Mouse (Mus musculus) hindbrain, embryonic 16.5 days (tissue): Measurements from ENCODE around the gene Cdyl2. TPM values are rescaled to one million over a fixed set of nuclear protein-coding genes. Genes with fewer than 3 reads are reported as not detected.

Experiments
- ATAC-seq: fragments of 200-750 bp; cut with Nextera tagmentation; 2 replicates; pipeline ENCODE4 v1.8.0; 2017; ENCODE audit warnings: moderate TSS enrichment, moderate library complexity
- H3K27ac ChIP-seq: fragments of 300-500 bp; sonication (generic); 2 replicates; pipeline ENCODE4 v1.5.1; 2014; ENCODE audit warnings: low read depth, mild to moderate bottlenecking, control low read depth, low read length, moderate library complexity
- H3K27me3 ChIP-seq: fragments of 300-500 bp; sonication (generic); replicated peaks from 2 replicates; pipeline ENCODE4 v1.6.1; 2014; ENCODE audit warnings: low read length; ENCODE audit not compliant: control insufficient read depth, insufficient read depth
- H3K36me3 ChIP-seq: fragments of 300-500 bp; sonication (generic); 2 replicates; pipeline ENCODE4 v1.6.1; 2014; ENCODE audit warnings: mild to moderate bottlenecking, low read length, moderate library complexity, mixed read lengths; ENCODE audit not compliant: control insufficient read depth, insufficient read depth
- H3K4me1 ChIP-seq: fragments of 300-500 bp; sonication (generic); 2 replicates; pipeline ENCODE4 v1.6.1; 2014; ENCODE audit warnings: low read depth, low read length; ENCODE audit not compliant: control insufficient read depth, insufficient read depth
- H3K4me2 ChIP-seq: fragments of 300-500 bp; sonication (generic); 2 replicates; pipeline ENCODE4 v1.6.1; 2014; ENCODE audit warnings: mild to moderate bottlenecking, low read length, control low read depth, moderate library complexity
- H3K4me3 ChIP-seq: fragments of 300-500 bp; sonication (generic); 2 replicates; pipeline ENCODE4 v1.5.1; 2014; ENCODE audit warnings: mild to moderate bottlenecking, low read length, control low read depth, moderate library complexity
- H3K9ac ChIP-seq: fragments of 300-500 bp; sonication (generic); 2 replicates; pipeline ENCODE4 v1.6.1; 2014; ENCODE audit warnings: low read depth, mild to moderate bottlenecking, control low read depth, low read length, moderate library complexity
- H3K9me3 ChIP-seq: fragments of 300-500 bp; sonication (generic); 2 replicates; pipeline ENCODE4 v1.6.1; 2014; ENCODE audit warnings: mild to moderate bottlenecking, low read length, moderate library complexity; ENCODE audit not compliant: control insufficient read depth
- WGBS: fragments of 180-500 bp; shearing (Covaris S2); extraction: QIAGEN DNeasy Blood & Tissue Kit; methylation state at CpG from one replicate; pipeline ENCODE4 v1.1.7; 2014; 5-methylcytosine and 5-hydroxymethylcytosine counted together
- polyA plus RNA-seq: library from polyadenylated mRNA; unstranded; fragments of >200 nt; fragmentation: Nextera tagmentation; extraction: Ambion mirVana; gene quantifications from 2 replicates; pipeline ENCODE4 v1.2.1, GENCODE M21; 2015

Cdyl2 gene
- polyA plus RNA-seq, 1 experiment from 2014 or later: 12.1 TPM

DNA sequence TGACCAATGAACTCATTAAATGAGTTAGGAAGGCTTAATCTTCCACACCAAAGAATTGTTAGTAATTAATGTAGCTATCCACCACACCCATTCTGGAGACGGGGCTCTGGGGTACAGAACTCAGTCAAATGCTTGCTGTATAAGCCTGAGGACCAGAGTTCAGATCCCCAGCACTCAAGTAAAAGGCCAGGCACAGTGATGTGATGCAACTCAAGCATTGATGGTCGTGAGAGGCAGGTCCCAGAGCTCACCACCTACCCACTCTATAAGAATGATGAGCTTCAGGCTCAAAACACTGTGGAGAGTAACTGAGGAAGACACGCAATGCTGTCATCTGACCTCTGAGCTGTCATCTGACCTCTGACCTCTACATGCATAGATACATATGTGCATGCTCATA is 76.0 kb downstream of the Cdyl2 start:
- no peak overlapping the region for H3K27ac ChIP-seq
- H3K36me3 ChIP-seq: no peaks in the 10 kb centered on the region
- no peak overlapping the region for H3K9ac ChIP-seq
- WGBS: 93% methylated on average over 3 of the region's 3 CpGs
- no peaks in the 10 kb centered on the region for H3K27me3 ChIP-seq
- ATAC-seq: no peak
- H3K4me1 ChIP-seq: 0 out of 2 replicates have a peak, but pooled peaks cover 2% of the 10 kb centered on the region
- no peak overlapping the region for H3K4me2 ChIP-seq
- no peak overlapping the region for H3K4me3 ChIP-seq
- no peaks in the 10 kb centered on the region for H3K9me3 ChIP-seq

DNA sequence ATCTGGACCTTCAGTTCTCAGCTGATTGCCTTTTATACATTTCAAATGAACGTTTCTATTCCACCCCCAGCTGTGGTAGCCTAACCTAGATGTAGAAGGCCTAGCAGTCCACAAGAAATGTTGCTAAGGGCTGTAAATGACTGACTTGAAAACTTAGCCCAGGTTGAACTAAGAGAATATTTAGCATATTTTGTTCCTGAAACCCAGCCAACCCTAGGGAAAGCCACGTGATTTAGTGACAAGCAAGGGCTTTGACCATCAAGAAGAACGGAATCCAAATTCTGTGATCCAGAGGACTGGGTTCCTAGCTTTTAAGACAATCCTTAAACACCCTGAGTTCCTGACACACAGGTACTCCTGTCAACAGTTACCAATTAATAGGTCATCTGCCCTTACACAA is 77.9 kb downstream of the Cdyl2 start:
- H3K9me3 ChIP-seq: no peaks in the 10 kb centered on the region
- no peak overlapping the region for H3K4me3 ChIP-seq
- ATAC-seq: no peak
- H3K4me2 ChIP-seq: no peak overlapping the region
- 0 out of 2 replicates have a peak, but pooled peaks cover 2% of the 10 kb centered on the region for H3K4me1 ChIP-seq
- 81% methylated on average over 3 of the region's 3 CpGs for WGBS
- H3K27ac ChIP-seq: no peak overlapping the region
- H3K27me3 ChIP-seq: no peaks in the 10 kb centered on the region
- H3K9ac ChIP-seq: no peak overlapping the region
- H3K36me3 ChIP-seq: no peaks in the 10 kb centered on the region

DNA sequence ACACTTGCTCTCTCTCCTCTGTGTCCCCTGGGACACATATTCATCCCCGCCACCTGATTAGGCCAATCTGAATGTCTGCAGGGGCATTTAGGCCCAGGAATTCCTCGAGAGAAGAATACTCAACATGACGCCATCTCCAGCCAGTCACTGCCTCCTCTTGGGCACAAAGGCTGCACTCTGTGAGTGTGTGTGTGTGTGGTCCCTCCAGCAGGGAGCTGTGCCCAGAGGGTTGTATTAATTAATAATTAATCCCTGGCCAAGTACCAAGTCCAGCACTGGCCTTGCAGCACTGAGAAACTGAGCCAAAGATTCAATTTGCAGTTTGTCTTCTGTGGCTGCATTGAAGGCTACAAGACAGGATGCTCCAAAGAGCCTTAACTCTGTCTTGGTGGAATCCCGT is 79.8 kb downstream of the Cdyl2 start:
- H3K4me1 ChIP-seq: 0 out of 2 replicates have a peak, but pooled peaks cover 2% of the 10 kb centered on the region
- H3K27ac ChIP-seq: no peak overlapping the region
- no peaks in the 10 kb centered on the region for H3K27me3 ChIP-seq
- no peak overlapping the region for H3K4me2 ChIP-seq
- H3K9me3 ChIP-seq: no peaks in the 10 kb centered on the region
- no peak overlapping the region for H3K9ac ChIP-seq
- H3K4me3 ChIP-seq: no peak overlapping the region
- H3K36me3 ChIP-seq: no peaks in the 10 kb centered on the region
- 51% methylated on average over 4 of the region's 4 CpGs for WGBS
- peak; percentile 73 for ATAC-seq

DNA sequence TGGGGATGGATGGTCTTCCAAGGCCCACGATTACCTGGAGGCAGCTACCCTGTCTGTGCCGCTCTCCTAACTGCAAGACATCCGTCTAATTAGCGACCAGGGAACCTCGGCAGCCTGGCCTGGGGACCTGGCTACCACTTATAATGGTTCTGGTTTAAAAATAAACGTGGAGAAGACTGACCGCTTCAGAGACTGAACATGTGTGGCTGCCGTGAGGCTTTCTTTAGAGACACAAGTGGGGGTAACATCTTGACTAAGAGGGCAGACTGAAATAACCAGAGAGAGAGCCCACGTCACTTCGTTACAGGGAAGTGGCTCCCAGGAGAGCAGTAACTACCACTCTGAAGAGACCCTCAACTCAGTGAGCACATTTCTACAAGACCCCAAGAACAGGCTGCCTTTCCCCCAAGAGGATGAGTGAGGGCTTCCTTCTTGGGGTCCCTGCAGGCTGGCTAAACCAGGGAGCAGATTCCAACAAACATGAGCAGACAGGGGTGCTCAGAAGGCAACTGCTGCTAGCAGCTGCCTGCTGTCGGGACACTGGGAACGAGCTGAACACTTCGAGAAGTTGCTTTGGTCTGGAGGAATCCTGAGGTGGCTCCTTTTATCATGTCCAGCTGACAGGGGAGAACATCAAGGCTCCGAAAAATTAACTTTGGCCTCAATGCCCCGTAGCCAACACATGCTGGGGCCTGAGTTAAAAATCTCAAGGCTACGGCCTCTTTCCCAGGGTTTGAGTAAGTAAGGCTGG is 82.6 kb downstream of the Cdyl2 start:
- H3K4me3 ChIP-seq: no peak overlapping the region
- H3K27me3 ChIP-seq: no peaks in the 10 kb centered on the region
- ATAC-seq: no peak
- H3K4me2 ChIP-seq: no peak overlapping the region
- H3K4me1 ChIP-seq: 0 out of 2 replicates have a peak, but pooled peaks cover 2% of the 10 kb centered on the region
- no peak overlapping the region for H3K9ac ChIP-seq
- H3K9me3 ChIP-seq: no peaks in the 10 kb centered on the region
- WGBS: 81% methylated on average over 16 of the region's 16 CpGs
- H3K27ac ChIP-seq: no peak overlapping the region
- no peaks in the 10 kb centered on the region for H3K36me3 ChIP-seq

DNA sequence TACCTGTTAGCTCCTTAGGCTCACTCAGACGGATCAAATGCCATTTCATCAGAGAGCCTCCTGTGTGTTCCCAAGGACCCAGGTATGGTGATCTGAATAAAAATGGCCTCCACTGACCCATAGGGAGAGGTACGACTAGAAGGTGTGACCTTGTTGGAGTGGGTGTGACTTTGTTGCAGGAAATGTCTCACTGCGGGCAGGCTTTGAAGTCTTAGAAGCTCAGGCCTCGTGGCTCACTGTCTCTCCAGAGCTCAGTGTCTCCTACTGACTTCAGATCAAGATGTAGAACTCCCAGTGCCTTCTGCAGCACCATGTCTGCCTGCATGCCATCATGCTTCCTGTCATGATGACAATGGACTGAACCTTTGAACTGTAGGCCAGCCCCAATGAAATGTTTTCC is 87.4 kb downstream of the Cdyl2 start:
- Histone ChIP-seq H3K9ac (no peak overlapping the region), H3K4me3 (no peak overlapping the region), H3K4me1 (no peaks in the 10 kb centered on the region), H3K9me3 (no peaks in the 10 kb centered on the region), H3K27ac (no peak overlapping the region), H3K36me3 (no peaks in the 10 kb centered on the region), H3K27me3 (no peaks in the 10 kb centered on the region), H3K4me2 (no peak overlapping the region)
- no peak for ATAC-seq
- WGBS: 85% methylated on average over 4 of the region's 4 CpGs

DNA sequence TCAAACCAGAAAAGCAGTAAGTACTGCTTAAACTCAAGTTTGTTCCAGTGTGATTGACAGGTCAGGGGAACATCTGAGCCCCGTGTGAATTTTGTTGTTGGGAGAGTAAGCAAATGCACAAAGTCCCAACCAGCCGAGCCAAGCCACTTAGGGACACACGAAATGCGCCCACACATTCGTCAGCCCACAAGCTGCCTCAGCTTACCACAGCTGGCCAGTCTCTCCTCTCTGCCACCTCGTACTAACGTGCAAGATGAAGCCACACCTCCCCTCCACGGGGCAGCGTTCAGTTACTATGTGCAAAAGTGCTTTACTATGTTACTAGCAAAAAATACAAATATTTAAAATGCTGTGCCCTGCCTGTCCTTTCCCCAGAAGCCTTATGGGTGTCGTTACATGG is 91.9 kb downstream of the Cdyl2 start:
- H3K4me2 ChIP-seq: no peak overlapping the region
- H3K9me3 ChIP-seq: no peaks in the 10 kb centered on the region
- no peak overlapping the region for H3K4me3 ChIP-seq
- H3K36me3 ChIP-seq: no peaks in the 10 kb centered on the region
- H3K27me3 ChIP-seq: no peaks in the 10 kb centered on the region
- WGBS: 83% methylated on average over 10 of the region's 10 CpGs
- H3K9ac ChIP-seq: no peak overlapping the region
- no peak for ATAC-seq
- no peaks in the 10 kb centered on the region for H3K4me1 ChIP-seq
- no peak overlapping the region for H3K27ac ChIP-seq

DNA sequence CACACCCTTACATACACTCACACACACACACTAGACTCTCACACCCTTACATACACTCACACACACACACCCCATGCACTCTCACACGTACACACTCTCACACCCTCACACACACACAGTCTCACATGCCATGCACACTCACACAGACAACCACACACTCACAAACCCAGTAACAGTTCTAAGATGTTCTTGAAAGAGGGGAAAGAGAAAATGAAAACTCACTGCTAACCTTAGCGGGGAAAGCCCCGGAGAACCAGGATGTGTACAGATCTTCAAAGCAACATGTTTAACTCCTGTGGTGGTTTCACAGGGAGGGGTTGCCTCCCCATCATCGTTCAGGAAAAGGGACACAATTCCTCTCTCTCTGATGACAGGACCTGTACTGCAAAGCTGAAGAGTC is 94.8 kb downstream of the Cdyl2 start:
- Histone ChIP-seq H3K27ac (no peak overlapping the region), H3K4me2 (no peak overlapping the region), H3K36me3 (no peaks in the 10 kb centered on the region), H3K9ac (no peak overlapping the region), H3K4me1 (no peaks in the 10 kb centered on the region), H3K27me3 (no peaks in the 10 kb centered on the region), H3K4me3 (no peak overlapping the region), H3K9me3 (no peaks in the 10 kb centered on the region)
- 73% methylated on average over 4 of the region's 4 CpGs for WGBS
- ATAC-seq: no peak

DNA sequence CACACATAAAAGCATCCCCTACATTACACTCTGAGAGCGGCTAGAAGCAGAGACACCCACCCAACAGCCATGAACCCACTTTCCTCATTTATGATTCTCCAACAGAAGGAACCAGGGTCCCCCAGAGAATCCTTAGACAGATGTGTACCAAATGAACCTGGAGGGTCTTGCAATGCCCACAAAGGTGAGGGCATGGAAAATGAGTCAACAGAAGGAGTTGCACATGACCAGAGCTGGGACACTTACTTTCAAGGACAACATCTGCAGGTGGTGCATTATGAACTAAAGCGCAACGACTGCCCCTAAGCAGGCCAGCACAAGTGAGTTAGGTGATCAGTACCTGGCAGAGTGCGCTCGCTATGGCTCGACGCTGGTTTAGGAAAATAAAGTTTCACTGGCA is 95.6 kb downstream of the Cdyl2 start:
- Histone ChIP-seq H3K4me3 (no peak overlapping the region), H3K27me3 (no peaks in the 10 kb centered on the region), H3K9ac (no peak overlapping the region), H3K36me3 (no peaks in the 10 kb centered on the region), H3K27ac (no peak overlapping the region), H3K4me2 (no peak overlapping the region), H3K4me1 (no peaks in the 10 kb centered on the region), H3K9me3 (no peaks in the 10 kb centered on the region)
- WGBS: 94% methylated on average over 7 of the region's 7 CpGs
- ATAC-seq: no peak

DNA sequence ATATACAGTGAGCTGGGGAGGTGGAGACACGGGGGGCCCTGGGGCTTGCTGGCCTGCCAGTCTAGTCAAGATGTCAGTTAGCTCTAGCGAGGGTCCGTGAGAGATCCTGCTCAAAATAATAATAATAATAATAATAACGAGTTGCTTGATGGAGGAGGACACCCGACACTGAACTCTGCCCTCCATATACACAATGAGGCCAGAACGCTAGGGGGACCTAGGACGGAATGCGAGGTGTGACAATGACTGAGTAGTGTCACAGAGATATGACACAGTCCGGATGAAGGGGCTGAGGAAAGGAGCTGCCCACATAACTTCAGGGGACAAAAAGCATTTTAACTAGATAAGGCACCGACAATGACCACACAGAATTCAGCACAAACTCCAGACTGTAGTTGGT is 96.4 kb downstream of the Cdyl2 start:
- Histone ChIP-seq H3K36me3 (no peaks in the 10 kb centered on the region), H3K27me3 (no peaks in the 10 kb centered on the region), H3K4me1 (no peaks in the 10 kb centered on the region), H3K9me3 (no peaks in the 10 kb centered on the region), H3K4me3 (no peak overlapping the region), H3K9ac (no peak overlapping the region), H3K4me2 (no peak overlapping the region), H3K27ac (no peak overlapping the region)
- WGBS: 91% methylated on average over 10 of the region's 10 CpGs
- ATAC-seq: no peak
